Mouse (Mus musculus): ENCODE measurements around the gene Mok. TPM values are rescaled to one million over a fixed set of nuclear protein-coding genes. Genes with fewer than 3 reads are reported as not detected.

The Mok gene
- polyA plus RNA-seq, 1 experiment from 2014 or later, result 7.1 TPM

GRCm38 (mm10) chr12:110857196-110857595 lies 16.5 kb upstream of the Mok start:
- no peaks in the 10 kb centered on the region for H3K9me3 ChIP-seq (replicated peaks; ENCODE audit: control insufficient read depth, low read length)
- WGBS, result 74% methylated on average over 7 of the region's 7 CpGs

DNA sequence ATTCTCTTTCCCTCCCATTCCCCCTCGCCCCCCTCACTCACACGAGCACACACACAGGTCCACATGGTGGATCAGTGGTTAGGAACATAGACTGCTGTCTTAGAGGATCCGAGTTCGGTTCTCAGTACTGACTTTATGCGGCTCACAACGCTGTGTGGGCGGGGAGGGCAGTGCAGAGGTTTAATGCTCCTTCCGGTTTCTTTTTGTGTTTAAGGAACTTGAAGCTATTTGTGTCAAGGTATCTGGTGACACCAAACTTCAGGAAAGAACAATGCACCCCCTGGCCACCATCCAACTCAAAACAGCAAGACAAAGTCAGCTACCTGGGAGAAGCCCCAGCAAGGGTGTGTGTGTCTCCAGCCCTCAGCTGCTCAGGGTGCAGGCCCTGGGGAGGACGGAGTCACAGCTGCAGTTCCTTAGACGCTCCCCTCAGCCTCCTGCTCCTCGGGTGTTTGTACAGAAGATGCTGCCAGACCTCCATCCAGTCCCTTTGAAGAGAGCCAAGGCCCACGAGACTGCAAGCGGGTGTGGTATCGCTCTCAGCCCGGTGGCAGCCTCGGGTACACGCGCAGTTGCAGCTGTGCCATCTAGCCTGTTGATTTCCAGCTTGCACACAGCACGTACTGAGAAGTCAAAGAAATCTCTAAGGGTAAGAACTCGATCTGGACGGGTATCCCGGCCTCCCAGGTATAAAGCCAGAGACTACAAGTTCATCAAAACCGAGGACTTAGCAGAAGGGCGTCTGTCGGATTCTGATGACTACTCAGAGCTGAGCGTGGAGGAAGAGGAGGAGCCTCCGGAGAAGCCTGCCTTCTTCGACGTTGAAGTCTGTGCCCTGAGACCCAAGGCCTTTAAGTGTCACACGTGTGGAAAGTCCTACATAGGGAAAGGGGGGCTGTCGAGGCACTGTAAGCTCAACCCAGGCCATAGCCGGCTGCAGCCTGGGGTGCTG lies 14.3 kb upstream of the Mok start:
- WGBS, result 88% methylated on average over 32 of the region's 32 CpGs
- DNase-seq (ENCODE audit: low spot score), result no peak
- Histone ChIP-seq H3K4me2 (ENCODE audit: low read depth, low read length) (no peak overlapping the region), H3K9me3 (replicated peaks; ENCODE audit: control insufficient read depth, low read length) (no peaks in the 10 kb centered on the region), H3K9ac (replicated peaks; ENCODE audit: low read length) (no peak overlapping the region), H3K4me3 (ENCODE audit: low read depth, low read length) (no peak overlapping the region), H3K4me1 (ENCODE audit: control insufficient read depth, insufficient read depth, low read length) (no peaks in the 10 kb centered on the region), H3K27ac (replicated peaks; ENCODE audit: low read depth, low read length) (no peak overlapping the region), H3K27me3 (ENCODE audit: control insufficient read depth, insufficient read depth, low read length) (no peaks in the 10 kb centered on the region), H3K36me3 (replicated peaks; ENCODE audit: control insufficient read depth, insufficient read depth, low read depth, low read length) (no peaks in the 10 kb centered on the region)
- no peak for ATAC-seq (replicated peaks; ENCODE audit: insufficient number of reproducible peaks, low FRiP score, low TSS enrichment, low read depth)

More at GRCm38 (mm10) chr12:110857196-110857595, 16.5 kb upstream of the Mok start:
- no peak overlapping the region for H3K27ac ChIP-seq (replicated peaks; ENCODE audit: low read depth, low read length)
- no peak overlapping the region for H3K9ac ChIP-seq (replicated peaks; ENCODE audit: low read length)
- H3K4me1 ChIP-seq (ENCODE audit: control insufficient read depth, insufficient read depth, low read length), result no peaks in the 10 kb centered on the region
- H3K4me2 ChIP-seq (ENCODE audit: low read depth, low read length), result no peak overlapping the region
- H3K36me3 ChIP-seq (replicated peaks; ENCODE audit: control insufficient read depth, insufficient read depth, low read depth, low read length), result no peaks in the 10 kb centered on the region
- ATAC-seq (replicated peaks; ENCODE audit: insufficient number of reproducible peaks, low FRiP score, low TSS enrichment, low read depth) (no peak), DNase-seq (ENCODE audit: low spot score) (no peak)
- H3K4me3 ChIP-seq (ENCODE audit: low read depth, low read length), result no peak overlapping the region
- no peaks in the 10 kb centered on the region for H3K27me3 ChIP-seq (ENCODE audit: control insufficient read depth, insufficient read depth, low read length)

GRCm38 (mm10) chr12:110851923-110852322 lies 11.2 kb upstream of the Mok start:
- H3K27ac ChIP-seq (replicated peaks; ENCODE audit: low read depth, low read length), result no peak overlapping the region
- no peak overlapping the region for H3K4me3 ChIP-seq (ENCODE audit: low read depth, low read length)
- ATAC-seq (replicated peaks; ENCODE audit: insufficient number of reproducible peaks, low FRiP score, low TSS enrichment, low read depth), result no peak
- no peaks in the 10 kb centered on the region for H3K36me3 ChIP-seq (replicated peaks; ENCODE audit: control insufficient read depth, insufficient read depth, low read depth, low read length)
- WGBS, result 100% methylated on average over 1 of the region's 1 CpGs
- no peak overlapping the region for H3K4me2 ChIP-seq (ENCODE audit: low read depth, low read length)
- H3K9me3 ChIP-seq (replicated peaks; ENCODE audit: control insufficient read depth, low read length), result no peaks in the 10 kb centered on the region
- H3K27me3 ChIP-seq (ENCODE audit: control insufficient read depth, insufficient read depth, low read length), result no peaks in the 10 kb centered on the region
- H3K4me1 ChIP-seq (ENCODE audit: control insufficient read depth, insufficient read depth, low read length), result no peaks in the 10 kb centered on the region
- DNase-seq (ENCODE audit: low spot score), result no peak
- no peak overlapping the region for H3K9ac ChIP-seq (replicated peaks; ENCODE audit: low read length)

GRCm38 (mm10) chr12:110851414-110851813 lies 10.7 kb upstream of the Mok start:
- no peaks in the 10 kb centered on the region for H3K36me3 ChIP-seq (replicated peaks; ENCODE audit: control insufficient read depth, insufficient read depth, low read depth, low read length)
- H3K9me3 ChIP-seq (replicated peaks; ENCODE audit: control insufficient read depth, low read length), result no peaks in the 10 kb centered on the region
- no peak overlapping the region for H3K27ac ChIP-seq (replicated peaks; ENCODE audit: low read depth, low read length)
- H3K4me1 ChIP-seq (ENCODE audit: control insufficient read depth, insufficient read depth, low read length), result no peaks in the 10 kb centered on the region
- H3K9ac ChIP-seq (replicated peaks; ENCODE audit: low read length), result no peak overlapping the region
- H3K27me3 ChIP-seq (ENCODE audit: control insufficient read depth, insufficient read depth, low read length), result no peaks in the 10 kb centered on the region
- no peak for ATAC-seq (replicated peaks; ENCODE audit: insufficient number of reproducible peaks, low FRiP score, low TSS enrichment, low read depth)
- WGBS, result 86% methylated on average over 12 of the region's 12 CpGs
- H3K4me2 ChIP-seq (ENCODE audit: low read depth, low read length), result no peak overlapping the region
- H3K4me3 ChIP-seq (ENCODE audit: low read depth, low read length), result no peak overlapping the region
- DNase-seq (ENCODE audit: low spot score), result no peak

GRCm38 (mm10) chr12:110850929-110851256 lies 10.2 kb upstream of the Mok start:
- 0 out of 2 replicates have a peak overlapping the region, but pooled peaks have one; percentile 28 for H3K27ac ChIP-seq (replicated peaks; ENCODE audit: low read depth, low read length)
- WGBS, result 18% methylated on average over 9 of the region's 9 CpGs
- no peak for ATAC-seq (replicated peaks; ENCODE audit: insufficient number of reproducible peaks, low FRiP score, low TSS enrichment, low read depth)

DNA sequence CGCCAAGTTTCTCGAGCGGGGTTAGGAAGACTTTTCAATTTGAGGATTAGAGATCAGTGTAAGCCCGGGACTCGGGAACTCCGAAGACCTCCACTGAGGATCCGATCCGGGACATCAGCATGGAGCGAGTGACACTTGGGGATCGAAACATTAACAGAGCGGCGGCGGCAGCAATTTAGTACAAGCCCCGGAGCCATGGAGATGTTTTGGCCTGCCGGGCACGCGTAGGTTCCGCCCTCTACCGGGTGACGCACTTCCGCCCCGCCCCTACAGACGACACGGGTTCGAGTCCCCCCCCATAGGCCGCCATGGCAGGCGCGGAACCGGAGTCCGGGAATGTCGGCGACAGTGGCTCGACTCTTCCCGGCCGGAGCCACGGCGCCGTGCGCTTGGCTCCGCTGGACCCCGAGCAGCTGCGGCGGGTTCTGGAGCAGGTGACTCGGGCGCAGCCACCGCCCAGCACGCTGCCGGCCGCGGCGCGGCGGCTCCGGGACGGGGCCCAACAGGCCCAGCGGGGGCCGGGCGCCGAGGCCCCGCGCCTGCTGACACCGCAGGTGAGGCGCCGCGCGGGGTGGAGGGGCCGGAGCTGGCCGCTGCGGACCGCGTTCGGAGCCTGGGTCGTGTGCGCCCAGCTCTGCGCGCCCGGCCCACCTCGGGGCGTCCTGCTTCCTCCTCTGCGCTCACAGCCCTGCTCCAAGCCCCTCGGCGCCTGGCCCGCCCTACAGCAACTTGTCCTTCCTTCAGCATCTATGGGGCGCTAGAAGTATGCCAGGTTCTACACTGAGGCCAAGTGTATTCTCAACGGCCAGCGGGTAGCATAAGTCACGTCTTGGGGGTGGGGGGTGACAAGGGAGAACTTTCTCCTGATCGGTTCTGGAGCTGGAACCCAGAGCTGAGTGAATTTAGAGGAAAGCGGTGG lies 9.5 kb upstream of the Mok start, which contains the start of gene Zfp839:
TSS of gene Zfp839 (plus strand) at position 244 of the 919 bp plus-strand sequence.
- peak within 1 kb of the TSS; percentile 82 for H3K4me2 ChIP-seq (ENCODE audit: low read depth, low read length)
- H3K4me3 ChIP-seq (ENCODE audit: low read depth, low read length), result peak within 1 kb of the TSS; percentile 90
- ATAC-seq (replicated peaks; ENCODE audit: insufficient number of reproducible peaks, low FRiP score, low TSS enrichment, low read depth), result peak; percentile 72
- H3K9ac ChIP-seq (replicated peaks; ENCODE audit: low read length), result peak within 1 kb of the TSS; percentile 90
- under 1% methylated on average over 87 of the region's 89 CpGs for WGBS
- peaks cover 4% of the 10 kb centered on the region for H3K4me1 ChIP-seq (ENCODE audit: control insufficient read depth, insufficient read depth, low read length)
- no peaks in the 10 kb centered on the region for H3K27me3 ChIP-seq (ENCODE audit: control insufficient read depth, insufficient read depth, low read length)
- peak; percentile 87 for DNase-seq (ENCODE audit: low spot score)
- peak within 1 kb of the TSS; percentile 28; the same call in 1 of the 2 replicates for H3K27ac ChIP-seq (replicated peaks; ENCODE audit: low read depth, low read length)
- H3K9me3 ChIP-seq (replicated peaks; ENCODE audit: control insufficient read depth, low read length), result no peaks in the 10 kb centered on the region
- no peaks in the 10 kb centered on the region for H3K36me3 ChIP-seq (replicated peaks; ENCODE audit: control insufficient read depth, insufficient read depth, low read depth, low read length)

More at GRCm38 (mm10) chr12:110850929-110851256, 10.2 kb upstream of the Mok start:
- H3K4me3 ChIP-seq (ENCODE audit: low read depth, low read length), result peak overlapping the region; percentile 90
- H3K27me3 ChIP-seq (ENCODE audit: control insufficient read depth, insufficient read depth, low read length), result no peaks in the 10 kb centered on the region
- peak overlapping the region; percentile 82 for H3K4me2 ChIP-seq (ENCODE audit: low read depth, low read length)
- DNase-seq (ENCODE audit: low spot score), result no peak
- H3K9ac ChIP-seq (replicated peaks; ENCODE audit: low read length), result peak overlapping the region; percentile 90
- H3K4me1 ChIP-seq (ENCODE audit: control insufficient read depth, insufficient read depth, low read length), result peaks cover 3% of the 10 kb centered on the region
- no peaks in the 10 kb centered on the region for H3K36me3 ChIP-seq (replicated peaks; ENCODE audit: control insufficient read depth, insufficient read depth, low read depth, low read length)
- H3K9me3 ChIP-seq (replicated peaks; ENCODE audit: control insufficient read depth, low read length), result no peaks in the 10 kb centered on the region

GRCm38 (mm10) chr12:110846191-110846765 lies 5.5 kb upstream of the Mok start:
- Histone ChIP-seq H3K27me3 (ENCODE audit: control insufficient read depth, insufficient read depth, low read length) (0 out of 2 replicates have a peak, but pooled peaks cover 2% of the 10 kb centered on the region), H3K9ac (replicated peaks; ENCODE audit: low read length) (peak overlapping the region; percentile 48)
- 69% methylated on average over 6 of the region's 6 CpGs for WGBS

More at GRCm38 (mm10) chr12:110846191-110846765, 5.5 kb upstream of the Mok start:
- Histone ChIP-seq H3K4me3 (ENCODE audit: low read depth, low read length) (peak overlapping the region; percentile 34), H3K9me3 (replicated peaks; ENCODE audit: control insufficient read depth, low read length) (no peaks in the 10 kb centered on the region), H3K4me1 (ENCODE audit: control insufficient read depth, insufficient read depth, low read length) (peaks cover 4% of the 10 kb centered on the region), H3K4me2 (ENCODE audit: low read depth, low read length) (peak overlapping the region; percentile 66; the same call in 1 of the 2 replicates), H3K27ac (replicated peaks; ENCODE audit: low read depth, low read length) (no peak overlapping the region), H3K36me3 (replicated peaks; ENCODE audit: control insufficient read depth, insufficient read depth, low read depth, low read length) (no peaks in the 10 kb centered on the region)
- DNase-seq (ENCODE audit: low spot score), result no peak
- ATAC-seq (replicated peaks; ENCODE audit: insufficient number of reproducible peaks, low FRiP score, low TSS enrichment, low read depth), result no peak

Measured in embryonic facial prominence, embryonic 11.5 days (tissue).